Mouse (Mus musculus) hindbrain, embryonic 10.5 days (tissue): ENCODE measurements around the gene Wasf1. TPM values are rescaled to one million over a fixed set of nuclear protein-coding genes. Genes with fewer than 3 reads are reported as not detected.

Experiments
- DNase-seq: peaks from one replicate; pipeline ENCODE4 v3.0.0-alpha.2; 2017; ENCODE audit warnings: low spot score
- H3K27ac ChIP-seq: fragments of 300-500 bp; sonication (generic); 2 replicates; pipeline ENCODE4 v1.5.1; 2016; ENCODE audit warnings: mild to moderate bottlenecking, moderate library complexity
- H3K27me3 ChIP-seq: fragments of 300-500 bp; sonication (generic); 2 replicates; pipeline ENCODE4 v1.6.1; 2016; ENCODE audit warnings: mild to moderate bottlenecking; ENCODE audit not compliant: poor library complexity, insufficient read depth, severe bottlenecking
- H3K36me3 ChIP-seq: fragments of 300-500 bp; sonication (generic); 2 replicates; pipeline ENCODE4 v1.6.1; 2016; ENCODE audit warnings: mild to moderate bottlenecking, moderate library complexity
- H3K4me1 ChIP-seq: fragments of 300-500 bp; sonication (generic); replicated peaks from 2 replicates; pipeline ENCODE4 v1.6.1; 2016; ENCODE audit warnings: mild to moderate bottlenecking
- H3K4me3 ChIP-seq: fragments of 300-500 bp; sonication (generic); 2 replicates; pipeline ENCODE4 v1.5.1; 2016; ENCODE audit warnings: mild to moderate bottlenecking, moderate library complexity
- H3K9me3 ChIP-seq: fragments of 300-500 bp; sonication (generic); 2 replicates; pipeline ENCODE4 v1.6.1; 2016; ENCODE audit warnings: mild to moderate bottlenecking, moderate library complexity
- WGBS: fragments of 180-500 bp; shearing (Covaris S2); methylation state at CpG from one replicate; pipeline ENCODE4 v1.1.7; 2016; 5-methylcytosine and 5-hydroxymethylcytosine counted together
- polyA plus RNA-seq: library from polyadenylated mRNA; unstranded; fragments of >200 nt; fragmentation: Nextera tagmentation; extraction: Ambion mirVana; gene quantifications from 2 replicates; pipeline ENCODE4 v1.2.1, GENCODE M21; 2016

Wasf1 gene
- polyA plus RNA-seq, 1 experiment from 2014 or later: 60.5 TPM

- Histone ChIP-seq H3K4me1 (peaks cover 14% of the 10 kb centered on the region; the same call in 1 of the 2 replicates), H3K27me3 (no peaks in the 10 kb centered on the region), H3K36me3 (peaks cover 4% of the 10 kb centered on the region; the same call in 1 of the 2 replicates), H3K27ac (no peak overlapping the region), H3K4me3 (no peak overlapping the region), H3K9me3 (no peaks in the 10 kb centered on the region)
- DNase-seq: no peak
- WGBS: 96% methylated on average over 1 of the region's 1 CpGs
Measured at GRCm38 (mm10) chr10:40906131-40906530, 22.9 kb downstream of the Wasf1 start.

- 90% methylated on average over 7 of the region's 7 CpGs for whole genome bisulfite sequencing
- no peak for DNase-seq
- H3K4me3 ChIP-seq: no peak overlapping the region
- H3K9me3 ChIP-seq: no peaks in the 10 kb centered on the region
- H3K36me3 ChIP-seq: peaks cover 4% of the 10 kb centered on the region; the same call in 1 of the 2 replicates
- H3K27me3 ChIP-seq: no peaks in the 10 kb centered on the region
- peaks cover 14% of the 10 kb centered on the region; the same call in 1 of the 2 replicates for H3K4me1 ChIP-seq
- H3K27ac ChIP-seq: no peak overlapping the region
Measured at GRCm38 (mm10) chr10:40906802-40907201, 23.5 kb downstream of the Wasf1 start.

GRCm38 (mm10) chr10:40908580-40908979 is 25.3 kb downstream of the Wasf1 start:
- Histone ChIP-seq H3K36me3 (peaks cover 10% of the 10 kb centered on the region), H3K27me3 (no peaks in the 10 kb centered on the region), H3K9me3 (no peaks in the 10 kb centered on the region), H3K4me1 (0 out of 2 replicates have a peak, but pooled peaks cover 3% of the 10 kb centered on the region), H3K27ac (no peak overlapping the region), H3K4me3 (no peak overlapping the region)
- DNase-seq: no peak
- 56% methylated on average over 2 of the region's 2 CpGs for WGBS

DNA sequence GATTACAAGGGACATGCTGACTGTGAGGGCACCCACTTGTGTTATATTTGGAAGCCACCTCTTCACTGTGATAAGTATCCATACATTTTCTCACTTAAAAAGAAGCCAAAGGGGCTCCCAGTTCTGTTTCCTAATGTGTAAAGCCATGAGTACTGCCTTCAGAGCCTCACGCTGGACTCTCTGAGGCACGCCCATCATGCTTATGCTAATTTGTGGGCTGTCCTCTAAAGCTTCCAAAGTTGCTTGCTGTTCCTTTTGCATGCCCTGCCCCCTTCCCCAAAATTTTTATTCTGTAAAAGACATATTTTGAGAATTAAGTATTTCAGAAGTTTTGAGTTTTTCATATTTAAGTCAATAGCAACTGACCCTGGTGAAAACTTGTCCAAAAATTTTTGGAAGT is 27.5 kb downstream of the Wasf1 start:
- H3K27me3 ChIP-seq: no peaks in the 10 kb centered on the region
- no peak for DNase-seq
- peaks cover 9% of the 10 kb centered on the region for H3K36me3 ChIP-seq
- no peak overlapping the region for H3K4me3 ChIP-seq
- 0 out of 2 replicates have a peak, but pooled peaks cover 3% of the 10 kb centered on the region for H3K4me1 ChIP-seq
- no peak overlapping the region for H3K27ac ChIP-seq
- WGBS: 65% methylated on average over 2 of the region's 2 CpGs
- no peaks in the 10 kb centered on the region for H3K9me3 ChIP-seq

- Histone ChIP-seq H3K9me3 (no peaks in the 10 kb centered on the region), H3K4me3 (no peak overlapping the region), H3K4me1 (0 out of 2 replicates have a peak, but pooled peaks cover 3% of the 10 kb centered on the region), H3K27me3 (no peaks in the 10 kb centered on the region), H3K36me3 (peaks cover 9% of the 10 kb centered on the region), H3K27ac (no peak overlapping the region)
- 89% methylated on average over 2 of the region's 2 CpGs for WGBS
- DNase-seq: no peak
Measured at GRCm38 (mm10) chr10:40915240-40915639, 32.0 kb downstream of the Wasf1 start.

- 90% methylated on average over 8 of the region's 8 CpGs for WGBS
- no peak overlapping the region for H3K4me3 ChIP-seq
- H3K27me3 ChIP-seq: no peaks in the 10 kb centered on the region
- peaks cover 21% of the 10 kb centered on the region for H3K36me3 ChIP-seq
- H3K9me3 ChIP-seq: no peaks in the 10 kb centered on the region
- no peak for DNase-seq
- no peaks in the 10 kb centered on the region for H3K4me1 ChIP-seq
- H3K27ac ChIP-seq: no peak overlapping the region
Measured at GRCm38 (mm10) chr10:40918669-40919440, 35.6 kb downstream of the Wasf1 start.

- no peaks in the 10 kb centered on the region for H3K4me1 ChIP-seq
- no peaks in the 10 kb centered on the region for H3K27me3 ChIP-seq
- WGBS: 89% methylated on average over 6 of the region's 6 CpGs
- H3K36me3 ChIP-seq: peaks cover 26% of the 10 kb centered on the region
- no peaks in the 10 kb centered on the region for H3K9me3 ChIP-seq
- H3K27ac ChIP-seq: no peak overlapping the region
- DNase-seq: no peak
- no peak overlapping the region for H3K4me3 ChIP-seq
Measured at GRCm38 (mm10) chr10:40919464-40919863, 36.2 kb downstream of the Wasf1 start.

- no peaks in the 10 kb centered on the region for H3K27me3 ChIP-seq
- peaks cover 73% of the 10 kb centered on the region for H3K36me3 ChIP-seq
- H3K27ac ChIP-seq: no peak overlapping the region
- H3K4me3 ChIP-seq: no peak overlapping the region
- no peaks in the 10 kb centered on the region for H3K9me3 ChIP-seq
- WGBS: 95% methylated on average over 8 of the region's 8 CpGs
- no peak for DNase-seq
- H3K4me1 ChIP-seq: no peaks in the 10 kb centered on the region
Measured at GRCm38 (mm10) chr10:40932995-40933394, 49.7 kb downstream of the Wasf1 start.

- no peak overlapping the region for H3K4me3 ChIP-seq
- no peaks in the 10 kb centered on the region for H3K9me3 ChIP-seq
- DNase-seq: no peak
- H3K4me1 ChIP-seq: no peaks in the 10 kb centered on the region
- H3K36me3 ChIP-seq: peaks cover 87% of the 10 kb centered on the region
- H3K27ac ChIP-seq: no peak overlapping the region
- no peaks in the 10 kb centered on the region for H3K27me3 ChIP-seq
- 87% methylated on average over 13 of the region's 13 CpGs for WGBS
Measured at GRCm38 (mm10) chr10:40936160-40936726, 53.0 kb downstream of the Wasf1 start.

- Histone ChIP-seq H3K4me1 (peaks cover 7% of the 10 kb centered on the region; the same call in 1 of the 2 replicates), H3K9me3 (no peaks in the 10 kb centered on the region), H3K27ac (no peak overlapping the region), H3K4me3 (no peak overlapping the region), H3K36me3 (peaks cover 78% of the 10 kb centered on the region), H3K27me3 (no peaks in the 10 kb centered on the region)
- DNase-seq: no peak
- WGBS: 96% methylated on average over 20 of the region's 20 CpGs
Measured at GRCm38 (mm10) chr10:40937569-40937968, 54.3 kb downstream of the Wasf1 start.

DNA sequence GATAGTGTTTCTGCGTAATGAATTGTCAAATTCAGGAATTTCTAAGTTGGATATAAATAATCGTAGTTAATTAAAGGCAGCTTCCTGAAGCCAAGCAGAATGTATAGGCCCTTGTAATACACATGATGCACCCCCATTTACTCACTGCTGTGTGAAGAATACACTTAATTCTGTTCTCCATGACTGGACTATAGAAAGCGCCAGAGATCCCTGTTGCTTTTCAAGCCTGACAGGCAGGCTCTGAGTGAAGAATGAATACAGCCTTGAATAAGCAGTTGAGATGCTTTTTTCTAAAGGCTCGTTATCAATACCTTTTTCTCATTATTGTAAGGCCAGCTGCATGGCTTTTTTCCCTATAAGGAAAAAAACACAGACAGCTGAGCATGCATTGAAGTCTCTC is 59.4 kb downstream of the Wasf1 start:
- H3K4me3 ChIP-seq: no peak overlapping the region
- no peak for DNase-seq
- H3K27me3 ChIP-seq: no peaks in the 10 kb centered on the region
- H3K9me3 ChIP-seq: no peaks in the 10 kb centered on the region
- peaks cover 63% of the 10 kb centered on the region for H3K36me3 ChIP-seq
- peaks cover 29% of the 10 kb centered on the region for H3K4me1 ChIP-seq
- H3K27ac ChIP-seq: no peak overlapping the region
- 56% methylated on average over 4 of the region's 4 CpGs for whole genome bisulfite sequencing

- no peak overlapping the region for H3K27ac ChIP-seq
- no peak overlapping the region for H3K4me3 ChIP-seq
- WGBS: 88% methylated on average over 3 of the region's 3 CpGs
- no peaks in the 10 kb centered on the region for H3K9me3 ChIP-seq
- no peaks in the 10 kb centered on the region for H3K27me3 ChIP-seq
- no peaks in the 10 kb centered on the region for H3K4me1 ChIP-seq
- peaks cover 45% of the 10 kb centered on the region for H3K36me3 ChIP-seq
- DNase-seq: no peak
Measured at GRCm38 (mm10) chr10:40950176-40950575, 66.9 kb downstream of the Wasf1 start.

DNA sequence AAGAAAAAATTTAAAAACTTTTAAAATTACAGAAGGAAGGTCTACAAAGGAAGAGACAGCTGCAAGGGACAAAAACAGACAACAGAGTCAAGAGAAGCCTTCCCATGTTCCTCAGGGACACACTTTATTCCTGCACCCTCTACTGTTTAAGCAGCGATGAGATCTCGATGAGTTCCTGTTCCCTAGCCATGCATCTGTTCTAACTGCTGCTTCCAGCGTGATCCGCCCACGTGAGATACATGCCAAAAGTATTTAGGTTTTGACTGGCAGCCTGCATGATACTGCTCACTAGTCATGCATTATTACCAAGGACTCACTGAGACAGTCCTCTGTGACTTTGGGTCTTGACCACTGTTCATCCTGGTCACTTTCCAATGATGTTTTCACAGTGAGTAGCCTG is 72.9 kb downstream of the Wasf1 start:
- 91% methylated on average over 5 of the region's 5 CpGs for WGBS
- no peak for DNase-seq

More for the DNA sequence above, 72.9 kb downstream of the Wasf1 start:
- Histone ChIP-seq H3K36me3 (peaks cover 30% of the 10 kb centered on the region), H3K27me3 (no peaks in the 10 kb centered on the region), H3K9me3 (peaks cover 5% of the 10 kb centered on the region; the same call in 1 of the 2 replicates), H3K4me1 (no peaks in the 10 kb centered on the region), H3K4me3 (no peak overlapping the region), H3K27ac (no peak overlapping the region)
